Mouse (Mus musculus) embryo, embryonic 10.5 days (tissue): ENCODE data around the gene Lamc2.
A peak's percentile ranks its signal among the peaks of the same experiment; 100 is the strongest.

Experiments used
- DNase-seq: peaks from one replicate; pipeline ENCODE4 v3.0.0-alpha.2; 2015; ENCODE audit warnings: low spot score

The Lamc2 gene

GRCm38 (mm10) chr1:153180160-153180559, 6.1 kb downstream of the Lamc2 start:
- DNase-seq, result no peak

- no peak for DNase-seq
Measured at GRCm38 (mm10) chr1:153174801-153175200, 11.4 kb downstream of the Lamc2 start.

- DNase-seq, result no peak
Measured at GRCm38 (mm10) chr1:153173276-153173675, 13.0 kb downstream of the Lamc2 start.

GRCm38 (mm10) chr1:153172291-153172731, 13.9 kb downstream of the Lamc2 start:
- peak; percentile 39 for DNase-seq

GRCm38 (mm10) chr1:153171011-153171410, 15.2 kb downstream of the Lamc2 start:
- no peak for DNase-seq

GRCm38 (mm10) chr1:153168293-153168692, 18.0 kb downstream of the Lamc2 start:
- DNase-seq, result no peak

GRCm38 (mm10) chr1:153163831-153164230, 22.4 kb downstream of the Lamc2 start:
- DNase-seq, result no peak

GRCm38 (mm10) chr1:153159137-153159536, 27.1 kb downstream of the Lamc2 start:
- DNase-seq, result no peak

- no peak for DNase-seq
Measured at GRCm38 (mm10) chr1:153157021-153157623, 29.1 kb downstream of the Lamc2 start.

- no peak for DNase-seq
Measured at GRCm38 (mm10) chr1:153155364-153155763, 30.9 kb downstream of the Lamc2 start.

- DNase-seq, result no peak
Measured at GRCm38 (mm10) chr1:153153619-153154137, 32.6 kb downstream of the Lamc2 start.

- no peak for DNase-seq
Measured at GRCm38 (mm10) chr1:153152594-153152993, 33.7 kb downstream of the Lamc2 start.

- DNase-seq, result no peak
Measured at GRCm38 (mm10) chr1:153145791-153146190, 40.5 kb downstream of the Lamc2 start.

- no peak for DNase-seq
Measured at GRCm38 (mm10) chr1:153144021-153144420, 42.2 kb downstream of the Lamc2 start.

- DNase-seq, result peak; percentile 36
Measured at GRCm38 (mm10) chr1:153140747-153141228, 45.5 kb downstream of the Lamc2 start.

- no peak for DNase-seq
Measured at GRCm38 (mm10) chr1:153140265-153140664, 46.0 kb downstream of the Lamc2 start.

- no peak for DNase-seq
Measured at GRCm38 (mm10) chr1:153139635-153140034, 46.6 kb downstream of the Lamc2 start.

- no peak for DNase-seq
Measured at GRCm38 (mm10) chr1:153138486-153138885, 47.8 kb downstream of the Lamc2 start.

GRCm38 (mm10) chr1:153136647-153137046, 49.6 kb downstream of the Lamc2 start:
- no peak for DNase-seq

- peak; percentile 47 for DNase-seq
Measured at GRCm38 (mm10) chr1:153133865-153134781, 52.1 kb downstream of the Lamc2 start.

GRCm38 (mm10) chr1:153129992-153130713, 56.1 kb downstream of the Lamc2 start:
- no peak for DNase-seq

GRCm38 (mm10) chr1:153128780-153129179, 57.5 kb downstream of the Lamc2 start:
- DNase-seq, result no peak
